ENCODE assay signal across 8 mouse cellular contexts in the genomic region with DNA sequence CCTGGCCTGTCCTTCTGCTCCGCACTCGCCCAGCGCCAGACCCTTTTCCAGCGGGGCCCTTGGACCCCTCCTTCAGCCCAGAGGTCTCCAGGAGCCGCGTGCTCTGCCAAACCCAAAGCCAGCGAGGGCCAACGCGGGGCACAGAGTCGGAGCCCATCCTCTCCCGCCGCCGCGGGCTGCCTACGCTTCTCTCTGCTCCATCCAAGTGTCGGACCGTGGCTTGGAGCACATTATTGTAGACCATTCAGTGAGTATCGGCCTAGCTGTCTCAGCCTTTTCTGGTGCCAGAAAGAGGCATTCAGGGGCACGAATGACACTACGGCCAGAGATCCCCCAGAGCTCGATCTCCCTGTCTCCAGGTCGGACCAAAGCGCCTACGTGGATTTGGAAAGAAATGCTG. TPM values are rescaled to one million over a fixed set of nuclear protein-coding genes. Genes with fewer than 3 reads are reported as not detected.
DNase-seq lines count a peak whose midpoint lies in the region; ATAC-seq and TF ChIP-seq lines count a peak whose summit lies in the region.

No protein-coding gene starts in this region.

- no peak for TF ChIP-seq CTCF in liver, postnatal 0 days (IDR thresholded peaks at IDR 0.05; ENCODE audit: low read depth)
- TF ChIP-seq CTCF in thymus, adult 2 months (IDR thresholded peaks at IDR 0.05; ENCODE audit: borderline replicate concordance, control insufficient read depth, extremely low read depth, insufficient read depth, low read length, poor library complexity), result no peak
- no peak for TF ChIP-seq CTCF in lung, adult 2 months (IDR thresholded peaks at IDR 0.05; ENCODE audit: insufficient read depth, low read length)

- no peak overlapping the region for H3K27ac ChIP-seq in heart, embryonic 11.5 days (ENCODE audit: low read depth, low read length)
- H3K27ac ChIP-seq in heart, embryonic 16.5 days (ENCODE audit: low read length), result no peak overlapping the region
- H3K27ac ChIP-seq in liver, postnatal 0 days (ENCODE audit: low read depth), result no peak overlapping the region
- no peak overlapping the region for H3K27ac ChIP-seq in thymus, adult 2 months (ENCODE audit: control insufficient read depth, insufficient read depth, low read length)

- H3K4me1 ChIP-seq in heart, embryonic 11.5 days (ENCODE audit: control insufficient read depth, insufficient read depth, low read length), result peaks cover 3% of the 10 kb centered on the region
- peaks cover 3% of the 10 kb centered on the region for H3K4me1 ChIP-seq in heart, embryonic 16.5 days (ENCODE audit: control insufficient read depth, insufficient read depth, low read length)
- H3K4me1 ChIP-seq in liver, postnatal 0 days (ENCODE audit: insufficient read depth), result no peaks in the 10 kb centered on the region
- H3K4me1 ChIP-seq in thymus, adult 2 months (replicated peaks; ENCODE audit: control insufficient read depth, insufficient read depth, low read length), result no peaks in the 10 kb centered on the region
- no peaks in the 10 kb centered on the region for H3K4me1 ChIP-seq in lung, adult 2 months (ENCODE audit: control insufficient read depth, insufficient read depth, low read length)

- peak overlapping the region; percentile 47 for H3K4me3 ChIP-seq in heart, embryonic 11.5 days (ENCODE audit: low read depth, low read length)
- H3K4me3 ChIP-seq in heart, embryonic 16.5 days (ENCODE audit: low read length), result peak overlapping the region; percentile 55
- H3K4me3 ChIP-seq in liver, postnatal 0 days (ENCODE audit: low read depth, low read length), result no peak overlapping the region
- H3K4me3 ChIP-seq in thymus, adult 2 months (ENCODE audit: control insufficient read depth, insufficient read depth, low read length), result no peak overlapping the region
- H3K4me3 ChIP-seq in lung, adult 2 months (replicated peaks; ENCODE audit: extremely low read depth, low read depth, low read length), result no peak overlapping the region

- H3K4me2 ChIP-seq in heart, embryonic 11.5 days, result peak overlapping the region; percentile 77
- H3K4me2 ChIP-seq in heart, embryonic 16.5 days (ENCODE audit: low read depth, low read length), result peak overlapping the region; percentile 86
- peak overlapping the region; percentile 9; the same call in 1 of the 2 replicates for H3K4me2 ChIP-seq in liver, postnatal 0 days (ENCODE audit: low read depth, low read length)

- H3K27me3 ChIP-seq in heart, embryonic 11.5 days (ENCODE audit: control insufficient read depth, insufficient read depth, low read length), result peaks cover 77% of the 10 kb centered on the region
- peaks cover 53% of the 10 kb centered on the region for H3K27me3 ChIP-seq in heart, embryonic 16.5 days (ENCODE audit: control insufficient read depth, insufficient read depth, low read length)
- H3K27me3 ChIP-seq in liver, postnatal 0 days (ENCODE audit: insufficient read depth, low read length), result peaks cover 41% of the 10 kb centered on the region
- H3K27me3 ChIP-seq in thymus, adult 2 months (ENCODE audit: control insufficient read depth, insufficient read depth, low read length), result no peaks in the 10 kb centered on the region; the same call in 1 of the 2 replicates

- no peak for TF ChIP-seq POLR2A in thymus, adult 2 months (IDR thresholded peaks at IDR 0.05; ENCODE audit: control insufficient read depth, extremely low read depth, insufficient read depth, low read length, poor library complexity)
- TF ChIP-seq POLR2A in lung, adult 2 months (IDR thresholded peaks at IDR 0.05; ENCODE audit: borderline replicate concordance, extremely low read depth, low read depth, low read length), result no peak

- H3K9me3 ChIP-seq in heart, embryonic 11.5 days (replicated peaks; ENCODE audit: control insufficient read depth, low read length), result no peaks in the 10 kb centered on the region
- no peaks in the 10 kb centered on the region for H3K9me3 ChIP-seq in heart, embryonic 16.5 days (replicated peaks; ENCODE audit: control insufficient read depth, low read length)
- H3K9me3 ChIP-seq in liver, postnatal 0 days (ENCODE audit: low read length), result no peaks in the 10 kb centered on the region

- no peak for ATAC-seq in heart, embryonic 11.5 days (replicated peaks; ENCODE audit: insufficient number of reproducible peaks, low FRiP score, low TSS enrichment)
- no peak for ATAC-seq in heart, embryonic 16.5 days (replicated peaks; ENCODE audit: extremely low read depth, insufficient read depth, low FRiP score)
- ATAC-seq in liver, postnatal 0 days, result no peak

- under 1% methylated on average over 24 of the region's 24 CpGs for WGBS in heart, embryonic 11.5 days (ENCODE audit: insufficient replicate concordance)
- under 1% methylated on average over 24 of the region's 24 CpGs for WGBS in heart, embryonic 16.5 days
- WGBS in liver, postnatal 0 days (ENCODE audit: insufficient replicate concordance), result 5% methylated on average over 24 of the region's 24 CpGs
- 9% methylated on average over 24 of the region's 24 CpGs for WGBS in thymus, adult 2 months
- 4% methylated on average over 24 of the region's 24 CpGs for WGBS in lung, adult 2 months

- TF ChIP-seq EP300 in liver, postnatal 0 days (IDR thresholded peaks at IDR 0.05; ENCODE audit: low read depth), result no peak

- no peak overlapping the region for H3K9ac ChIP-seq in heart, embryonic 11.5 days (ENCODE audit: low read depth, low read length)
- peak overlapping the region; percentile 57 for H3K9ac ChIP-seq in heart, embryonic 16.5 days (ENCODE audit: low read length)
- no peak overlapping the region for H3K9ac ChIP-seq in liver, postnatal 0 days (replicated peaks)

- no peak for DNase-seq in heart, postnatal 4 days
- DNase-seq in WW6 (ENCODE audit: low read depth, low spot score), result peak; percentile 38
- no peak for DNase-seq in liver, postnatal 0 days
- no peak for DNase-seq in urinary bladder, postnatal 10 days (ENCODE audit: low spot score)
- no peak for DNase-seq in thymus, adult 2 months
- no peak for DNase-seq in lung, adult 2 months

- no peaks in the 10 kb centered on the region for H3K36me3 ChIP-seq in heart, embryonic 11.5 days (ENCODE audit: control insufficient read depth, insufficient read depth, low read length)
- no peaks in the 10 kb centered on the region for H3K36me3 ChIP-seq in heart, embryonic 16.5 days (ENCODE audit: control insufficient read depth, insufficient read depth)
- H3K36me3 ChIP-seq in liver, postnatal 0 days (replicated peaks; ENCODE audit: insufficient read depth, low read length), result no peaks in the 10 kb centered on the region
- H3K36me3 ChIP-seq in thymus, adult 2 months (ENCODE audit: control insufficient read depth, insufficient read depth, low read length), result no peaks in the 10 kb centered on the region

RNA-seq across cellular contexts. Expression of a gene that starts 0.6 kb away (rescaled TPM):
- polyA plus RNA-seq in heart, embryonic 11.5 days (2014; fragmentation: Nextera tagmentation; extraction: Ambion mirVana), result 2.6 and 3.1 TPM in 2 replicates
- 10 to 100 TPM in 1 of 2 experiments, 1 to 10 TPM in 1; 8.6 to 11.9 TPM for total RNA-seq in heart, postnatal 4 days (2021)
- polyA plus RNA-seq in heart, embryonic 16.5 days (2015; fragmentation: Nextera tagmentation; extraction: Ambion mirVana), result 2.5 and 3.0 TPM in 2 replicates
- polyA plus RNA-seq in liver, postnatal 0 days (2015; fragmentation: Nextera tagmentation; extraction: Ambion mirVana), result not detected in 2 replicates
- 1.1 and 1.8 TPM in 2 replicates for polyA plus RNA-seq in thymus, adult 2 months (2012; rRNA removed)
- 2.9 and 3.9 TPM in 2 replicates for polyA plus RNA-seq in lung, adult 2 months (2012; rRNA removed)

Comparison
In these comparisons a context has a peak if more than half of its experiments do, and no peak if none do; other contexts are left out.
1. H3K4me2 ChIP-seq: peak in every context shown above with its lines; median percentile 86 in heart, embryonic 16.5 days; 77 in heart, embryonic 11.5 days; 9 in liver, postnatal 0 days.
2. H3K4me3 ChIP-seq: peak in heart, embryonic 11.5 days (single experiment) and heart, embryonic 16.5 days (single experiment); none in liver, postnatal 0 days (single experiment), thymus, adult 2 months (single experiment) and lung, adult 2 months (single experiment).